Mouse (Mus musculus) ovary, adult 18-20 months (tissue): Measurements from ENCODE around the gene Slc25a1.
A peak's percentile ranks its signal among the peaks of the same experiment; 100 is the strongest.
"Not testable (repeated sequence)": the region's sequence is repeated elsewhere in the genome, so short reads cannot be mapped to it uniquely, and the experiment has no call there.

Experiments
- DNase-seq: peaks from one replicate; pipeline ENCODE4 v3.0.0; 2022; ENCODE audit warnings: low spot score, mixed read lengths

Slc25a1 gene

GRCm38 (mm10) chr16:17928087-17928580 is at the start of gene Slc25a1:
Gene Slc25a1, minus strand, starts transcription at chr16:17928219.
- DNase-seq = peak; percentile 73

GRCm38 (mm10) chr16:17971853-17972252 is 43.8 kb upstream of the Slc25a1 start:
- DNase-seq = no peak

- no peak for DNase-seq
These were observed 34.1 kb upstream of the Slc25a1 start for GRCm38 (mm10) chr16:17962091-17962490.

GRCm38 (mm10) chr16:17956052-17956638 is 28.1 kb upstream of the Slc25a1 start:
- DNase-seq = not testable (repeated sequence)

GRCm38 (mm10) chr16:17951618-17952017 is 23.6 kb upstream of the Slc25a1 start:
- no peak for DNase-seq

- no peak for DNase-seq
These were observed 22.0 kb upstream of the Slc25a1 start for GRCm38 (mm10) chr16:17950068-17950467.

GRCm38 (mm10) chr16:17949421-17949877 is 21.4 kb upstream of the Slc25a1 start:
- DNase-seq = no peak

- no peak for DNase-seq
These were observed 17.2 kb upstream of the Slc25a1 start for GRCm38 (mm10) chr16:17945081-17945831.

- no peak for DNase-seq
These were observed 15.4 kb upstream of the Slc25a1 start for GRCm38 (mm10) chr16:17943466-17943865.

- DNase-seq = no peak
These were observed 11.3 kb upstream of the Slc25a1 start for GRCm38 (mm10) chr16:17939255-17939751.

- DNase-seq = no peak
These were observed 10.8 kb upstream of the Slc25a1 start for GRCm38 (mm10) chr16:17938821-17939220.

- no peak for DNase-seq
These were observed 10.2 kb upstream of the Slc25a1 start for GRCm38 (mm10) chr16:17938187-17938586.

- DNase-seq = no peak
These were observed 8.8 kb upstream of the Slc25a1 start for GRCm38 (mm10) chr16:17936776-17937175.

GRCm38 (mm10) chr16:17934445-17934910 is 6.5 kb upstream of the Slc25a1 start:
- no peak for DNase-seq

- no peak for DNase-seq
These were observed 5.8 kb upstream of the Slc25a1 start for GRCm38 (mm10) chr16:17933594-17934444.

GRCm38 (mm10) chr16:17931906-17932460 is 4.0 kb upstream of the Slc25a1 start:
- no peak for DNase-seq

GRCm38 (mm10) chr16:17929631-17930030 is 1.6 kb upstream of the Slc25a1 start:
- no peak for DNase-seq

- no peak for DNase-seq
These were observed 1.2 kb upstream of the Slc25a1 start for GRCm38 (mm10) chr16:17929211-17929610.

- DNase-seq = peak; percentile 75
These were observed 647 bp upstream of the Slc25a1 start for GRCm38 (mm10) chr16:17928627-17929104.

- DNase-seq = peak; percentile 28
These were observed 502 bp downstream of the Slc25a1 start for GRCm38 (mm10) chr16:17927351-17928082.

GRCm38 (mm10) chr16:17922163-17922538 is 5.9 kb downstream of the Slc25a1 start:
- DNase-seq = no peak
